Mouse (Mus musculus): ENCODE results near the gene Plac1.

Gene Plac1

GRCm38 (mm10) chrX:53201616-53202015 lies 38.3 kb downstream of the Plac1 start:
- no peak for DNase-seq (ENCODE audit: extremely low read depth, low read depth)

GRCm38 (mm10) chrX:53197681-53198080 lies 42.2 kb downstream of the Plac1 start:
- DNase-seq (ENCODE audit: extremely low read depth, low read depth) = no peak

- DNase-seq (ENCODE audit: extremely low read depth, low read depth) = no peak
Observed at GRCm38 (mm10) chrX:53196392-53196791, 43.5 kb downstream of the Plac1 start.

GRCm38 (mm10) chrX:53188692-53189091 lies 51.2 kb downstream of the Plac1 start:
- no peak for DNase-seq (ENCODE audit: extremely low read depth, low read depth)

GRCm38 (mm10) chrX:53179801-53180200 lies 60.1 kb downstream of the Plac1 start:
- no peak for DNase-seq (ENCODE audit: extremely low read depth, low read depth)

- DNase-seq (ENCODE audit: extremely low read depth, low read depth) = no peak
Observed at GRCm38 (mm10) chrX:53176296-53176695, 63.6 kb downstream of the Plac1 start.

- no peak for DNase-seq (ENCODE audit: extremely low read depth, low read depth)
Observed at GRCm38 (mm10) chrX:53168623-53169022, 71.3 kb downstream of the Plac1 start.

GRCm38 (mm10) chrX:53166901-53167525 lies 72.9 kb downstream of the Plac1 start:
- no peak for DNase-seq (ENCODE audit: extremely low read depth, low read depth)

GRCm38 (mm10) chrX:53166251-53166900 lies 73.5 kb downstream of the Plac1 start:
- no peak for DNase-seq (ENCODE audit: extremely low read depth, low read depth)

GRCm38 (mm10) chrX:53162589-53162988 lies 77.3 kb downstream of the Plac1 start:
- no peak for DNase-seq (ENCODE audit: extremely low read depth, low read depth)

GRCm38 (mm10) chrX:53161583-53161982 lies 78.3 kb downstream of the Plac1 start:
- no peak for DNase-seq (ENCODE audit: extremely low read depth, low read depth)

- no peak for DNase-seq (ENCODE audit: extremely low read depth, low read depth)
Observed at GRCm38 (mm10) chrX:53161115-53161514, 78.8 kb downstream of the Plac1 start.

GRCm38 (mm10) chrX:53148039-53148438 lies 91.9 kb downstream of the Plac1 start:
- DNase-seq (ENCODE audit: extremely low read depth, low read depth) = no peak

GRCm38 (mm10) chrX:53146389-53146917 lies 93.5 kb downstream of the Plac1 start:
- DNase-seq (ENCODE audit: extremely low read depth, low read depth) = no peak

GRCm38 (mm10) chrX:53139641-53140040 lies 100.3 kb downstream of the Plac1 start:
- DNase-seq (ENCODE audit: extremely low read depth, low read depth) = no peak

GRCm38 (mm10) chrX:53137066-53137465 lies 102.8 kb downstream of the Plac1 start:
- DNase-seq (ENCODE audit: extremely low read depth, low read depth) = no peak

GRCm38 (mm10) chrX:53129501-53129900 lies 110.4 kb downstream of the Plac1 start:
- DNase-seq (ENCODE audit: extremely low read depth, low read depth) = no peak

- DNase-seq (ENCODE audit: extremely low read depth, low read depth) = no peak
Observed at GRCm38 (mm10) chrX:53126492-53127033, 113.3 kb downstream of the Plac1 start.

GRCm38 (mm10) chrX:53125838-53126467 lies 114.0 kb downstream of the Plac1 start:
- DNase-seq (ENCODE audit: extremely low read depth, low read depth) = no peak

- no peak for DNase-seq (ENCODE audit: extremely low read depth, low read depth)
Observed at GRCm38 (mm10) chrX:53123562-53123961, 116.3 kb downstream of the Plac1 start.

- no peak for DNase-seq (ENCODE audit: extremely low read depth, low read depth)
Observed at GRCm38 (mm10) chrX:53118631-53119030, 121.3 kb downstream of the Plac1 start.

- DNase-seq (ENCODE audit: extremely low read depth, low read depth) = no peak
Observed at GRCm38 (mm10) chrX:53118019-53118418, 121.9 kb downstream of the Plac1 start.
